Mouse (Mus musculus) testis, adult 10 weeks (tissue): ENCODE data around the gene Olfr1393. TPM values are rescaled to one million over a fixed set of nuclear protein-coding genes. Genes with fewer than 3 reads are reported as not detected.

Source experiments
- polyA plus RNA-seq: library from polyadenylated mRNA; stranded (reverse); fragments of 350-450 nt; fragmentation: Illumina TruSeq; extraction: RNeasy Lipid Tissue Mini Kit (QIAGEN cat#74804); gene quantifications from one replicate; pipeline ENCODE4 v1.2.3, GENCODE M21; 2014; ENCODE audit warnings: low read depth, low replicate concordance

The Olfr1393 gene
- polyA plus RNA-seq, result 2.3 TPM

DNA sequence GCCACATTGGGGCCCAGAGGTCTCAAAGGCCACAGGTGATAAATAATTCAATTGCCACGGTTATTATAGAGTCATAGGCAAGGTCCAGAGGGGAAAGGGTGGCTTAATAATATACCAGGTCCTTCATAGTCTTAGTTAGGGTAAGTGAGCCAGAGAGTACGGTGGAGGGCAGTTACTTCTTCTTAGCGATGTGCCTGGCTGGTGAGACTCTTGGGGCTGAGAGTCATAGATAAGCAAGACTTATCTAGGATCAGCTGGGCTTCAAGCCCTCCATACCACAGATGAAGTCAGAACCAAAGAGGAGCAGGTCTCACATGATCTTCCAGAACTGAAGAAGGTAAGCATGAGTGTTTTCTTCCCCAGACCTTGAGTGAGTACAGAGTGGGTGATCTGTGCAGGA lies at the start of gene Olfr1393:
Olfr1393 (plus strand) TSS at position 83 of the 400 bp plus-strand sequence.

GRCm38 (mm10) chr11:49243727-49244594 lies 34.1 kb upstream of the Olfr1393 start, which contains the start of gene Mgat1:
Gene Mgat1 (plus strand): TSS chr11:49244191.

DNA sequence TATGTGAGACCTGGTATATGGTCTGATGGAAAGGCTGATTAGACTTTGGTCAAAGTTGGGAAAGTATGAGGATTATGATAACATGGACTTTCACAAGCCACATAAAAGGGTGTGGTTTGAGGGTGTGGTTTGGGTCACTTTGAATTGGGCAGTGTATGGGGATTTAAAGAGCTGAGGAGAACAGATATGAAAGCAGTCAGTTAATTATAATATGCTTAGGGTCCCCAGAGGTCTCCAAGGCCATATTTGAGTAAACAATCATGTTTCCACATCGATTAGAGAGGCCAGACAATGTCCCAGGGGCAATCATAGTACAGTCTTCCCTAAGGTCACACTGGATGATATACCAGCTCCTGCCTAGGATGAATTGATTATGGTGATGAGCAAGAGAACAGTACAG lies 6.9 kb downstream of the Olfr1393 start, which contains the start of gene Olfr1392:
Olfr1392 (plus strand) TSS at position 301 of the 400 bp plus-strand sequence.

DNA sequence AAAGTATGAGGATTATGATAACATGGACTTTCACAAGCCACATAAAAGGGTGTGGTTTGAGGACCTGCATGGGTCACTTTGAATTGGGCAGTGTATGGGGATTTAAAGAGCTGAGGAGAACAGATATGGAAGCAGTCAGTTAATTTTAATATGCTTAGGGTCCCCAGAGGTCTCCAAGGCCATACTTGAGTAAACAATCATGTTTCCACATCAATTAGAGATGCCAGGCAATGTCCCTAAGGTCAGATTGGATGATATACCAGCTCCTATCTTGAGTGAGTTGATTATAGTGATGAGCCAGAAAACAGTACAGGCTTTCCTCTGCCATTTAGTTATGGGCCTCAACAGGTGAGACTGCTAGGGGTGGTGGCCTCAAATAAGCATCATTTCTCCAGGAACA lies 26.3 kb downstream of the Olfr1393 start, which contains the start of gene Olfr10:
Olfr10 (plus strand) TSS at position 301 of the 400 bp plus-strand sequence.

DNA sequence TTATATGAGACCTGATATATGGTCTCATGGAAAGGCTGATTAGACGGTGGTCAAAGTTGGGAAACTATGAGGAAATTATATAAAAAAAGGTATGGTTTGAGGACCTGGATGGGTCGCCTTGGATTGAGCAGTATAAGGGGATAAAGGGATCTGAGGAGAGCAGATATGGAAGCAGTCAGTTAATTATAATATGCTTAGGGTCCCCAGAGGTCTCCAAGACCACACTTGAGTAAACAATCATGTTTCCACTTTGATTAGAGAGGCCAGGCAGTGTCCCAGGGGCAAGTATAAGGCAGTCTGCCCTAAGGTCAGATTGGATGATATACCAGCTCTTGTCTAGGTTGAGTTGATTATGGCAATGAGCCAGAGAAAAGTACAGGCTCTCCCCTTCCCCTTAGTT lies 44.3 kb downstream of the Olfr1393 start, which contains the start of gene Olfr1391:
Olfr1391 (plus strand) TSS at position 301 of the 400 bp plus-strand sequence.

Other genes with a start within 250 kb of the Olfr1393 start
- 3.4 TPM for gene 9930111J21Rik2, start 227.1 kb upstream of the Olfr1393 start, polyA plus RNA-seq
- 2.4 TPM for gene Tgtp2, start 214.1 kb upstream of the Olfr1393 start, polyA plus RNA-seq
- gene Ifi47, start 201.7 kb upstream of the Olfr1393 start, polyA plus RNA-seq, result 1.4 TPM
- not detected for gene Olfr1396, start 163.4 kb upstream of the Olfr1393 start, polyA plus RNA-seq
- not detected for gene Olfr1395, start 136.0 kb upstream of the Olfr1393 start, polyA plus RNA-seq
- gene Olfr1394, start 123.9 kb upstream of the Olfr1393 start, polyA plus RNA-seq, result not detected
- gene Btnl9, start 91.1 kb upstream of the Olfr1393 start, polyA plus RNA-seq, result 0.04 TPM
- 143 TPM for gene Zfp62, start 75.0 kb upstream of the Olfr1393 start, polyA plus RNA-seq
- 5.2 TPM for gene Mgat1, start 34.1 kb upstream of the Olfr1393 start, polyA plus RNA-seq
- gene Olfr1392, start 7.0 kb downstream of the Olfr1393 start, polyA plus RNA-seq, result 1.9 TPM
- not detected for gene Olfr10, start 26.4 kb downstream of the Olfr1393 start, polyA plus RNA-seq
- gene Olfr1391, start 44.4 kb downstream of the Olfr1393 start, polyA plus RNA-seq, result not detected
- not detected for gene Olfr1390, start 56.9 kb downstream of the Olfr1393 start, polyA plus RNA-seq
- 0.50 TPM for gene Olfr1389, start 144.8 kb downstream of the Olfr1393 start, polyA plus RNA-seq
- 0.14 TPM for gene Olfr1388, start 158.3 kb downstream of the Olfr1393 start, polyA plus RNA-seq
- gene Olfr1387, start 177.0 kb downstream of the Olfr1393 start, polyA plus RNA-seq, result not detected
- not detected for gene Olfr1386, start 186.7 kb downstream of the Olfr1393 start, polyA plus RNA-seq
- not detected for gene Olfr1385, start 210.8 kb downstream of the Olfr1393 start, polyA plus RNA-seq
- not detected for gene Olfr1384, start 228.4 kb downstream of the Olfr1393 start, polyA plus RNA-seq
- gene Olfr1383, start 241.3 kb downstream of the Olfr1393 start, polyA plus RNA-seq, result not detected
- gene Olfr1382, start 249.9 kb downstream of the Olfr1393 start, polyA plus RNA-seq, result not detected